Mouse (Mus musculus) bone marrow, adult 2 months (tissue): ENCODE measurements around the gene Hrk. TPM values are rescaled to one million over a fixed set of nuclear protein-coding genes. Genes with fewer than 3 reads are reported as not detected.

Experiments used
- H3K27ac ChIP-seq: fragments of 200-500 bp; 2 replicates; pipeline ENCODE4 v1.5.1; 2012; ENCODE audit warnings: low read depth, mild to moderate bottlenecking, control low read depth, inconsistent platforms, low read length; ENCODE audit not compliant: control insufficient read depth, poor library complexity, insufficient read depth
- H3K4me1 ChIP-seq: fragments of 200-500 bp; 2 replicates; pipeline ENCODE4 v1.6.1; 2011; ENCODE audit warnings: low read length; ENCODE audit not compliant: control insufficient read depth, insufficient read depth
- H3K4me3 ChIP-seq: fragments of 200-500 bp; replicated peaks from 2 replicates; pipeline ENCODE3; 2011; ENCODE audit warnings: mild to moderate bottlenecking, low read depth, low read length, control low read depth; ENCODE audit not compliant: control insufficient read depth
- CTCF ChIP-seq: fragments of 200-500 bp; IDR thresholded peaks from 2 replicates; pipeline ENCODE4 v1.5.1; 2011; ENCODE audit warnings: low read length, control low read depth; ENCODE audit not compliant: control insufficient read depth, insufficient read depth
- POLR2A ChIP-seq: fragments of 200-500 bp; IDR thresholded peaks from 2 replicates; pipeline ENCODE4 v1.6.1; 2011; ENCODE audit warnings: low read depth, mild to moderate bottlenecking, control low read depth, low read length, borderline replicate concordance; ENCODE audit not compliant: control insufficient read depth
- WGBS: fragments of 180-500 bp; shearing (Covaris S2); methylation state at CpG from one replicate; pipeline ENCODE4 v1.1.7; 2018; 5-methylcytosine and 5-hydroxymethylcytosine counted together
- polyA plus RNA-seq: library from polyadenylated mRNA; stranded (reverse); fragments of >200 nt; gene quantifications from 2 replicates; pipeline ENCODE4 v1.2.4, GENCODE M21; 2011; ENCODE audit warnings: low replicate concordance; ENCODE audit not compliant: missing spikeins, insufficient read depth, insufficient read length

Hrk gene
- polyA plus RNA-seq, 1 experiment, result 1.1 TPM

DNA sequence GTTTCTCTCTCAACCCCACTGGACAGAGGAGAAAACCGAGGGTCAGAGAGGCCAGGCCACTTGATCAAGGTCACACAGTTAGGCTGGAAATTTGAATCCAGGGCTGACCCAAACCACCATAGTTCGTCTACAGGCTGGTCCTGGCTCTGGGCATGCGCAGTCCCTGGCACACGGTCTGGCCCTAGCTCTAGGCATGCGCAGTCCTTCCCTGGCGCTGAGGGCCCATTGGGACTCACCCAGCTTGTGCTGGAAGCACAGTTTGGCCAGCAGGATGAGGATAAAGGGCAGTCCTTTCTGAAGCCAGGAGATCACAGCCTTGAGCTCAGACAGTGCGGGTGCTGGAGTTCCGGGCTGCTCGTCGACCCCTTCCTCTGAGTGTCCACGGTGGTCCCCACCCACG, 72.4 kb downstream of the Hrk start:
- WGBS, result 79% methylated on average over 12 of the region's 12 CpGs
- TF ChIP-seq POLR2A (no peak), CTCF (no peak)
- no peak overlapping the region for H3K4me3 ChIP-seq
- no peaks in the 10 kb centered on the region for H3K4me1 ChIP-seq
- H3K27ac ChIP-seq, result no peak overlapping the region

Other genes with a start within 250 kb of the Hrk start
- 2.2 and 5.8 TPM in 2 replicates for gene Fbxo21, start 187.9 kb upstream of the Hrk start, polyA plus RNA-seq
- gene Tesc, start 136.9 kb upstream of the Hrk start, polyA plus RNA-seq, result 18.3 and 21.8 TPM in 2 replicates
- gene Fbxw8, start 9.2 kb upstream of the Hrk start, polyA plus RNA-seq, result 3.3 and 7.5 TPM in 2 replicates
- 0.86 TPM in 1 of 2 replicates, not detected in the other for gene Rnft2, start 80.5 kb downstream of the Hrk start, polyA plus RNA-seq
- gene 2410131K14Rik, start 80.6 kb downstream of the Hrk start, polyA plus RNA-seq, result 0.57 and 3.1 TPM in 2 replicates